Mouse (Mus musculus) erythroid progenitor cell, adult 5-6 weeks (primary cell): ENCODE data around the gene Klhl26. TPM values are rescaled to one million over a fixed set of nuclear protein-coding genes. Genes with fewer than 3 reads are reported as not detected.
A peak's percentile ranks its signal among the peaks of the same experiment; 100 is the strongest.
"Not testable (repeated sequence)": the region's sequence is repeated elsewhere in the genome, so short reads cannot be mapped to it uniquely, and the experiment has no call there.

Source experiments
- ATAC-seq: replicated peaks from 2 replicates; pipeline ENCODE4 v1.8.0; 2016; ENCODE audit warnings: moderate number of reproducible peaks, mild to moderate bottlenecking, moderate TSS enrichment, inconsistent platforms; ENCODE audit not compliant: poor library complexity, low FRiP score, severe bottlenecking
- total RNA-seq, 2 experiments: library from RNA; stranded (forward) in 1 of 2; stranded (reverse) in 1 of 2; fragments of 150-400 nt in 1 of 2; fragments of 186-747, 209-891 nt in 1 of 2; gene quantifications; 2 replicates each; pipeline versions ENCODE4 v1.2.3 to v1.2.4; 2015 to 2017; ENCODE audit warnings: low replicate concordance in 2 of 2

The Klhl26 gene
- total RNA-seq (2015; ENCODE audit: low replicate concordance) (5.0 and 10.1 TPM in 2 replicates), total RNA-seq (2017; ENCODE audit: low replicate concordance) (4.0 and 5.1 TPM in 2 replicates)

- peak; percentile 87 for ATAC-seq
Measured at GRCm38 (mm10) chr8:70476333-70477268, at the start of gene Klhl26. TSS of gene Klhl26 (minus strand) at chr8:70476968.

DNA sequence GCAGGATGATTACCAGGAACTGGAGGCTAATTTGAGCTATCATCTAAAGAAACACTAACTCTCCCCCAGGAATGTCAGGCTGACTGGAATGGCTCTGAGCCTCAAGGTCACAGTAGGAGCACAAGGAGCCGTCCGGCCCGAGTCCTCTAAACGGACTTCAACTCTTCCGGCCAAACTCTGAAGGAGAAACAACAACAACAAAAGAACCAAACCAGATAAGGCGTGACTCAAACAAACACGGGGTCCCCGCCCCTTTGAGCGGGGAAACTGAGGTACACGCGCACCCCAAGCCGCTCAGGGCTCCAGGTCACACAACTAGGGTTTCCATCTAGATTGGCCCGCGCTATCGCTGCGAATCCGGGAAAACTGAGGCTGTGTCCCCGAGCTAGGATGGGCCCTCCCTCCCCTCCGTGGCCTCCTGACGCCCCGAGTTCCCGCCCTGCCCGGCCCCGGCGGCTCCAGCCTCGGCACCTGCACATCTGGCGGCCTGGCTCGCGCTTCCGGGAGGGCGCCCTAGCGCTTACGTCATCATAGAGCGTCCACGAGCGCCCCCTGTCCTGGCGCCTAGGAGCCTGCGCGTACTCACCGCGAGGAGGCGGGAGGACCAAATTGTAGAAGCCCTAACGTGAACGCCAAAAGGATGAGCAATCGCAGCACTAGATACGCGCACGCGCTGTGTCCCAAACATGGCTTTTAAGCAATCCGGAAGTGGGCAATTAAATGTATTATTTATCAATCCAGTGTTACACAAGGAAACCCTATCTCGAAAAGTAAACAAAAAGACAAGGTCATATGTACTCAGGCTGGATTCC, 46.0 kb upstream of the Klhl26 start:
- ATAC-seq, result peak; percentile 87

- ATAC-seq, result no peak
Measured at GRCm38 (mm10) chr8:70519606-70520005, 42.8 kb upstream of the Klhl26 start.

DNA sequence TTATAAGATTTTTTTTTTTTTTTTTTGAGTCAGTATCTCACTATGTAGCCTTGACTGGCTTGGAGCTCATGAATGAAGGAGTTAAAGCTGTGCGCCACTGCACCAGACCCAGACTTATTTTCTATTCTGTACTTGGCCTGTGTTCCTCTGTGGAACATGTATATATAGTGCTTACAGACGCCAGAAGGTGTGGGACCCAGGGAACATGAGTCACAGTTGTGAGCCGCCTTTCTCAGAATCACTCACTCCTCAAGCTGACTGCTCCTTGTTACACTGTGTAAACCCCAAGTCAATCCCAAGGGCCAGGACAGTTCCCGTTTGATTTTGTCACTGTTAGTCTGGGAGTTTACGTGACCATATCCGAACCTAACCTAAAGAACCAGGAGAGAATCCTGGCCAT, 42.3 kb upstream of the Klhl26 start:
- ATAC-seq, result no peak

DNA sequence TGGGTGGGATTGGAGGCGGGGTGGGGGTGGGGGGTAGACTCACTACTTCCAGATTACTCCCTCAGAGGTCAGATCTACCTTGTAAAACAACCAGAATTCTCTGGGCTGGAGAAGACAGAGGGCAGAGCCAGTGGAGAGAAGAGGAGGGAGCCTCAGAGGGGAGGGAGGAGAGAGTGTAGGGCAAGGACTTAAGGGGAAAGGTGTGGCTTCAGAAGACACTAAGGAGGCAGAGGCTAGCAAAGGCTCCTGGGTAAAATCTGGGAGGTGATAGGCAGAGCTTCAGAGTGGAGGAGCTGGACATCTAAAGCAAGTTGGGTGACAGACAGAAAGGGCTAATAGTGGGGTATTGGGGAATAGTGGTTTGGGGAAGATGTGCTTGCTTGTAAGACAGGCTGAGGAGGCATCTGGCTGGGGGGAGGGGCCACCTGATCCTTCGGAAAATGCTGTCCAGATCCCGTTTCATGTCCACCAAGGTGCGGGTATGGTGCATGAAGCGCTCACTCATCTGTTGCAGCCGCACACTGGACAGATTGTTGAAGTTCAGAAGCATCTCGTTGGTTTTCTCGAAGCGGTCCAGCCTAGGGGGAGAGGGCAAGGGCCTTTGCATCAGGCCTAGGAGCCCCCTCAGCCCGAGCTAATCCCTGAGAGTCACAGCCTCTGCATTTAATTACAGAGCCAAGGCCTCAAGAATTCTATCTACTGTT, 41.3 kb upstream of the Klhl26 start:
- no peak for ATAC-seq

DNA sequence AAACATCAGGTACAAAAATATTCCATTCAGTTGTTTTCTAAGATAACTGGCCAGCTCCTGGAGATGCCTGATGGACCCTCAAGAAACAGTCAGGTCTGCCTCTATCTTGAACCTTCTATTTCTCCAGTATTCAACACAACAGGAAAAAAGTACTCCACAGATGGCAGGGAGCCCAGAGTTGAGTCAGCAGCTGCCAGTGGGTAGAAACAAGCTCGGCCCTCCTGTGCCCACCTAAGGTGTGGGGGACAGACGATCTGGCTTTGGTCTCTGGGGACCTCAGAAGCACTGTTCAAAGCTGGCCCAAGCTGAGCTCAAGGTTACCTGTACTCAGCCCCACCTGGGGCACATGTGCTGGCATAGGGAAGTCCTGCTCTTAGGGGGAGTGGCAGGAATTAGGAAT, 36.7 kb upstream of the Klhl26 start:
- no peak for ATAC-seq

DNA sequence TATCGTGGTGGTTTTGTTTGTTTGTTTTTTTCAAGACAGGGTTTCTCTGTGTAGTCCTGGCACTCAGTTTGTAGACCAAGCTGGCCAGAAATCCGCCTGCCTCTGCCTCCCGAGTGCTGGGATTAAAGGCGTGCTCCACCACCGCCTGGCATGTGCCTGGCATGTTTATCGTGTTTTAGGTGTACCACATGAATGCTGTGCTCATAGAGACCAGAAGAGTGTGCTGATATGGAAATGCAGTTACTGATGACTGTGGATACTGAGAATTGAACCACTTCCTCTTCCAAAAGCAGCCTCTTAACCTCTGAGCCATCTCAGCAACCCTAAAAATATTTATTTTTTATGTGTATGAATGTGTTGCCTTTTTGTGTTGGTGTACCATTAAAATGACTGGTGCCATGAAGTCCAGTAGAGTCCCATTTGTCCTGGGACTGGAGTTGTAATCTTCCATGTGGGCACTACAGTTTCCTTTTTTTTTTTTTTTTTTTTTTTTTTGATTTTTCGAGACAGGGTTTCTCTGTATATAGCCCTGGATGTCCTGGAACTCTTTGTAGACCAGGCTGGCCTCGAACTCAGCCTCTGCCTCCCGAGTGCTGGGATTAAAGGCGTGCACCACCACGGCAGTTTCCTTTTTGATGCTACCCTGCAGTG, 35.6 kb upstream of the Klhl26 start:
- no peak for ATAC-seq

DNA sequence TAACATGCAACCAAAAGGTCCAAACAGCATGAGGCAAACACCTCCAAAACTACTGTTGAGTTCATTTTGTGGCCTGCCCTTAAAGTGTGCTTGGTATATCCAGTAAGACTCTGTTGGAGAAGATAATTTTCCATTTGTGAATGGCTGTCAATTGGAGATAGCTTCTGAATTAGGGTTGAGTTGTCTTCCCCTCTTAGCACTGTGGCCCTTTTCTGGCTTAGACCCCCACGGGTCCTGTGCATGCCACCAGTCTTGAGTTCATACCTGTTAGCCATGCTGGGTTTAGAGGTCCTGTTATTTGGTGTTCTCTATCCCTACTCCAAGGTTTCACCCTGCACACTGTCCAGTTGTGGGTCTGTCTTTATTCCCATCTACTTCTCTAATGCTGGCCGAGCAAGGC, 35.0 kb upstream of the Klhl26 start:
- no peak for ATAC-seq

- not testable (repeated sequence) for ATAC-seq
Measured at GRCm38 (mm10) chr8:70511174-70511573, 34.4 kb upstream of the Klhl26 start.

- peak; percentile 84 for ATAC-seq
Measured at GRCm38 (mm10) chr8:70510228-70510915, 33.6 kb upstream of the Klhl26 start, which contains the start of gene Uba52. TSS of gene Uba52 (minus strand) at chr8:70510801.

- no peak for ATAC-seq
Measured at GRCm38 (mm10) chr8:70509281-70509952, 32.6 kb upstream of the Klhl26 start.

- no peak for ATAC-seq
Measured at GRCm38 (mm10) chr8:70507027-70507393, 30.2 kb upstream of the Klhl26 start.

DNA sequence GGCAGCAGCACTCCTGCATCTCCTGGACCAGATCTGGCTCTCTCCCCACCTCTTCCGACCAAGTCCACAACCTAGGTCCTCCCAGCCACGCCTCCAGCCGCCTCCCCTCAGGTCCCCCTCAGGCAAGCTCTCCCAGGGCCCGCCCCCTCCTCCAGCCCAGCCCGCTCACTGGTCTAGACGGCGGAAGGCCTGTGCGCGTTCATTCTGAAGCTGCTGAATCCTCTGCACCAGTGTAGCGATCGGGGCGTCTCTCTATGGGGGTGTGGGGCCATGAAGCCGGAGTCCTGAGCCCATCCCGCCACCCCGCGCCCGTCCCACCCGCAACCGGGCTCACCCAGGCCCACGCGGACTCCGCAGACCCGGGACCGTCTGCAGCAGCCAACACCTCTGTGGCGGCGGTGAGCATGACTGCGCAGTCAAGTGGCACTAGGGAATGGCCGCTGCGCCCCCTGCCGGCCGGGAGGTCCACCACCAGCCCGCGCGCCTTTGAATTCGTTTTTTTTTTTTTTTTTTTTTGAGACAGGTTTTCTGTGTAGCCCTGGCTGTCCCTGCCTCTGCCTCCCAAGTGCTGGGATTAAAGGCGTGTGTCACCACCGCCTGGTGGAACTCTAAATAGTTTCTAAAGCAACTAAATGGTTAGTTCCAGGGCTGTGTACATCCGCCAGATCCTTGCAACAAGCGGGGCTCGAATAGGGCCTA, 29.7 kb upstream of the Klhl26 start, which contains the start of gene Rex1bd:
TSS of gene Rex1bd (minus strand) at position 425 of the 699 bp plus-strand sequence.
- ATAC-seq, result peak; percentile 57

GRCm38 (mm10) chr8:70505698-70506327, 29.0 kb upstream of the Klhl26 start:
- ATAC-seq, result no peak

DNA sequence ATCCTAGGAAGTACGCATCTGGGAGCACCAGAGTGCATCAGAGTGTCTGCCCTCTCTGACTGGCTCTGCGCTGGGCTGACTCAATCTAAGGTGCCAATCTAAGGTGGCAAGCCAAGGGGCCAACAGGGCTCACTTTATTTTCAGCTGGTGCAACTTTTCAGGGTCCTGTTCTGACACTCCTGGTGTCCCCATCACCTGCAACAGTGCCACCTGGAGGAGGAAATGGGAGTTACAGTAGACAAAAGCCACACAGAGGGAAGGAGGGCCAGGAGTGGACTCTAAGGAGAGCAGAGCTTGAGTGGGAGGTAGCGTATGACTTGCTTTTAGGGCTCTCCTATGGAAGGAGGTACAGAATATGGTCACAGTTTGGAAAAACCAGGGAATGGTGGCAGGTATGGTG, 28.1 kb upstream of the Klhl26 start:
- ATAC-seq, result peak; percentile 34

DNA sequence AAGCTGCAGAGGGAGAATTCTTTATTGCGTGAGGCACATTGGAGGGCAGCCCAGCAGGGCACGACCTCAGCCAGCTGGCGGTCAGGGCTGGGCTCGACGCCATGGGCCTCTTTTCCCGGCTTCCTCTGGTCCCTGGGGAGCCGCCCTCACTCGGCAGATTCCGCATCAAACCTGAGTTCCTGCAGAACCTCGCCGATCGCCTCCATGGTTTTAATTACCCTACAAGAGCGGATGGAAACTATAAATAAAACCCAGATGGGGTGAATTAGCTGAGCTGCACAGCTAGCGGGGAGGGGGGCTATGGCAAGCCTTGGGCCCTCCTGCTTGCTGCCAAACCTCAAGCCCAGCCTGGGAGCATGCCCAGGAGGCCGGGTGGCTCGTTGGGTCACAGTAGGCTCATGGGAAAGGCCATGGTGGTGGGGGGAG, 27.5 kb upstream of the Klhl26 start:
- no peak for ATAC-seq

DNA sequence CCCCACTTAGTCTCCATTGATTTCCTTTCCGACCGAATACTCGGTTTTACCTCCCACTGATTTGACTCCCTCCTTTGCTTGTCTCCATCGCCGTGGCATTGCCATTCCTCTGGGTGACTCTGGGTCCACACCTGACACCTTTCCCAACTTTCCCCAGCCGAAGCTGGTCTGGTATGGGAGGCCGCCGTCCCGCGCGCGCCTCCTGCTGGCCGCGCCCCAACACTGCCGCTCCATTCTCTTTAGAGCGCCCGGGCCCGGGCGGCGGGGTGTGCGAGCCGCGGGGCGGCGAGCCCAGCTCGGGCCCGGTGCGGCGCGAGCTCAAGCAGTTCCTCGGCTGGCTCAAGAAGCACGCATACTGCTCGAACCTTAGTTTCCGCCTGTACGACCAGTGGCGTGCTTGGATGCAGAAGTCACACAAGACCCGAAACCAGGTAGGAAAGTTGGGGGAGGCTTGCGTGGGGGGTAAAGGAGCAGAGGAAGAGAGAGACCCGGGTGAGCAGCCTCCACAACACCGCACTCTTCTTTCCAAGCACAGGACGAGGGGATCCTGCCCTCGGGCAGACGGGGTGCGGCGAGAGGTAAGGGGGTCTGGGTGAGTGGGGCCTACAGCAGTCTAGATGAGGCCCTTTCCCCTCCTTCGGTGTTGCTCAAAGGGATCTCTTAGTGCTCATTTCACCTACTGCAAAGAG, 26.4 kb upstream of the Klhl26 start:
- ATAC-seq, result peak; percentile 39; the same call in 1 of the 2 replicates
